Mouse (Mus musculus): ENCODE data around the gene Zc3h10.

DNA sequence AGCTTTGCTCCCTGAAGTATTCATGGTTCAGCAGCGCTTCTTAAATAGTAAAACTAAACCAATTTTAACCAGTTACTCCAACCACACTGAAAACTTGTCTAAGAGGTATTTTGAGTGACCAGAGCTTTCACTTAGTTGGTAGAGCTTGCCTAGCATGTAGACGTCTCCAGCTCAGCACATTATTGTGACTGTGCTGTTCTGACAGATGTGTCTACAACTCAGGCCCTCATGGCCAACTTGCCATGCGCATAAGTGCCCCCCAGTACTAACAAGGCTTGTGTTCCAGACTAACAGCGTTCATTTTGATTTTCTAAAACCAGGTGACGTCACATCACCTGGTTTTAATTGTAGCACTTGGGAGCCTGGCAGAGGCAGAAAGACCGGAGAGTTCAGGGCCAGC lies 9.4 kb upstream of the Zc3h10 start:
- TF ChIP-seq CTCF (IDR thresholded peaks at IDR 0.05; ENCODE audit: low read depth), result no peak
- TF ChIP-seq EP300 (IDR thresholded peaks at IDR 0.05; ENCODE audit: low read depth), result no peak
